Mouse (Mus musculus) heart, postnatal 36 days (tissue): Measurements from ENCODE around the gene Plekha6. TPM values are rescaled to one million over a fixed set of nuclear protein-coding genes. Genes with fewer than 3 reads are reported as not detected.

ENCODE experiments used
- DNase-seq, 2 experiments: peaks; one replicate each; pipeline ENCODE4 v3.0.0; 2021 to 2022
- intact Hi-C: fragments of 180-260 bp; cut with DNase I; formaldehyde crosslinking; loops from one replicate; pipeline ENCODE4 v1.15.1; 2025
- total RNA-seq, 2 experiments: library from RNA; stranded (reverse); gene quantifications; 2 replicates each; pipeline ENCODE4 v1.2.3; 2021

Gene Plekha6
- total RNA-seq, 2 experiments from 2014 or later = 64.2 to 79.7 TPM

DNA sequence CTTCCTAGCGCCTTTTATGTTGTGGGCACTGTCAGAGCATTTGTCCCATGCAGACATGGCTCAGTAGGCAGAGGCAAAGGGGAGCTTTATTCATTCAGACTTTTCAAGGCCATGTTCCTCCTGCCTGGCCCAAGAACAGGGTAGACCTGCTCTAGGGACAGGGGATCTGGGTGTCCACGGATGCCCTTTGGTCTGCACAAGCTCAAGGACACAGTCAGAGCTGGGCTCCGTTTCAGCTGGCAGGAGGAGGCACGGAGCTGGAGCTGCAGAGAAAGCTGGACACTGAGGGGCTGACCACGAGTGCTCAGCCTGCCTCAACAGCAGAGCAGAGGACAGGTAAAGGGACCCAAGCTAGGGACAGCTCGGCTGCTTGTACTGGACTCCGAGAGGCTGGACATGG lies 46.8 kb downstream of the Plekha6 start:
- peak; percentile 55 to 61 for DNase-seq

DNA sequence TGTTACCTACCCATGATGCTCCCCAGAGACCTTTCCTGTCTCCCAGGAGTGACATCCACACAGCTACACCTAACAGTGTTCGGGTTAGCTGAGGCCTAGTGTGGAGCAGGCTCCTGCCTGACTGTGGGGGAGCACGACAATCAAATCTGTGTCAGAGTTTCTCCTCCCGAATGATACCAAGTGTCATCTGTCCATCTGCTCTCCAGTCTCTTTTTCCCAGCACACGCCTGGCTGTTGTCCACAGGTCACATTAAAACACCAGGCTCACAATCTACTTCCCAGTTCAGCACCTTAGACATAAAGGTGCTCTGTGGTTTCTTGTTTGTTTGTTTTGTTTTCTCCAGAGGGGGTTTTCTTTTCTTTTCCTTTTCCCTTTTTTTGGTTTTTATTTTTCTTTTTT lies 48.3 kb downstream of the Plekha6 start:
- no peak for DNase-seq
- intact Hi-C loops = no loop called here

More for the DNA sequence above, 46.8 kb downstream of the Plekha6 start:
- intact Hi-C loops = no loop called here

- intact Hi-C loops = no loop called here
- DNase-seq = no peak
Measured at GRCm38 (mm10) chr1:133213098-133213497, 49.1 kb downstream of the Plekha6 start.

GRCm38 (mm10) chr1:133213901-133214300 lies 49.9 kb downstream of the Plekha6 start:
- intact Hi-C loops = no loop called here
- DNase-seq = no peak

DNA sequence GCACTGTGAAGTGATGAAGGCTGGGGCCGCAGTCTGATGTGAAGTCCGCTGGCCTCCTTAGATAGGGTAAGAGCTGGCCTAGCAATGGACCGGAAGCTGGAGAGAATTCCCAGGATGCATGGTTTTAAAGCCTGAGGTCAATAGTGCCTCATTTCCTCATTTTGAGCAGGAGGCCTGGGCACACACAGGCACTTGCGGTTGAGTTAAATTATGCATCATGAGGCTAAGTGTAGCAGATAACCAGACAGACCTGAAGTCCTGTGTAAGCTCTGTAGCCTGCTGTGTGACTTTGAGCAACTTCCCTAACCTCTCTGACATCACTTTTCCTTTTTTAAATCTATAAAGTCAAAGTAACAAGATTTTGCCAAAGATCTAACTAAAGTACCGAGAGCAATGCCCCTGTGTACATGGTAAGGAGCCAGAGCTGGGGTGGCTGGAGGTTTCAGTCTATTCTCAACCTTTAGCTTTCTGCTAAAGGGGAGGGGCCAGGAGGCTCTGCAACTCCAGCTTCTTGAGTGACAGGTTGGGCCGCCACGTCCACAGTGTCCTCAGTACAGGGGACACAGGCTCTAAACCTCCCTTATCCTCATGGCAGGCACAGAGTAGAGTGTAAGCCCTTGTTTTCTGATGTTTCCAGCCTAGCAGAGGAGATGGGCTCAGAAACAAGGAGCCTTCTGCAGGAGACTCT lies 50.8 kb downstream of the Plekha6 start:
- intact Hi-C loops = no loop called here
- no peak for DNase-seq

DNA sequence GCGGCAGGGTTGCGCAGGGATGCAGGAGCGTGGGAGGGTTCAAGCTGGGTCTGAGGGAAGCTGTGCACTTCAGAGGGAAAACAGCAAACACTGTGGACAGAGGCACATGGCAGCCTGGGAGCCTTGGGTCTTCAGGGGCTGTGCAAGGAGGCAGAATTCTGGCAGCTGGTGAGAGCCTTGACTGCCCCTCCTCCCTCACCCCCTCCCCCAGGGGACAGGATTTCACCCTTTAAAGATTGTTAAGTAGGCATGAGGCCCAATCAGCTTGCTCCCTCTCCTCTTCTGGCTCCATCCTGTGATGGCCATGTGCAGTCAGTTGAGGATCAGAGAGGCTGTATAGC lies 51.3 kb downstream of the Plekha6 start:
- no peak for DNase-seq
- intact Hi-C loops = no loop called here

GRCm38 (mm10) chr1:133215753-133216152 lies 51.7 kb downstream of the Plekha6 start:
- intact Hi-C loops = no loop called here
- DNase-seq = no peak

DNA sequence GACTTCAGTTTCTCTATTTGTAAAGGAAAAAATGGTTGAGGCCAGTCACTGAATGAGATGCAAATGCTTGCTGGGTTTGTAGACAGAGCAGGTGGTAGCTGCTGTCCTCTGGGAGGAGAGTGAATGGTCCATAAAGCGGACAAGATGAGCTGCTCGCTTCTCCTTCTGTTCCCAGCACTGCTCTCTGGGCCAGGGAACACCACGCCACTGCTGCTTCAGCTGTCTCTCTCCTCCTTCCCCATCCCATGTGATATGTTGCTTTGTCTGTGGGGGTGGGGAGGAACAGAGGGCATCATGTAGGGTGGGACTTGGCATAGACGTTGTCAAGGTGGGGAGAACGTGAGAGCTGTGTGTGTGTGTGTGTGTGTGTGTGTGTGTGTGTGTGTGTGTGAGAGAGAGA lies 53.0 kb downstream of the Plekha6 start:
- intact Hi-C loops = no loop called here
- no peak for DNase-seq

- intact Hi-C loops = no loop called here
- DNase-seq = no peak
Measured at GRCm38 (mm10) chr1:133219106-133219505, 55.1 kb downstream of the Plekha6 start.

DNA sequence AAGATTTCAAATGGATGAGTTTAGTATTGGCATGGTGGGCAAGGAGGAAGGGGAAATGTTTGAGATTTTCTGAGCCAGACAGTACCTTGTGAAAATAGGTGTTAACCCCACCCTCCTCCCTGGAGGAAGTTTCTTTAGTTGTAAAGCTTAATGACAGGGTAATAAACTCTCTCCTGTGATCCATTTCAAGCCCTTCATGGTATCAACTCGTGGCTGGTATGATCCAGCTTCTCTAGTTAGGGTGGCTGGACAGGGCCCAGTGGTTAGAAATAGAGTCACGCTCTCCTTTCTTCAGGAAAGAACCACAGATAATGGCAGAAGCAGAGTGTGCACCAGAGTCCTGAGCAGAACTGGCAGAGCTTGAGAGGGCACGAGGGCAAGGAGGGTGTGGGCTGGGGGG lies 57.4 kb downstream of the Plekha6 start:
- intact Hi-C loops = no loop called here

DNA sequence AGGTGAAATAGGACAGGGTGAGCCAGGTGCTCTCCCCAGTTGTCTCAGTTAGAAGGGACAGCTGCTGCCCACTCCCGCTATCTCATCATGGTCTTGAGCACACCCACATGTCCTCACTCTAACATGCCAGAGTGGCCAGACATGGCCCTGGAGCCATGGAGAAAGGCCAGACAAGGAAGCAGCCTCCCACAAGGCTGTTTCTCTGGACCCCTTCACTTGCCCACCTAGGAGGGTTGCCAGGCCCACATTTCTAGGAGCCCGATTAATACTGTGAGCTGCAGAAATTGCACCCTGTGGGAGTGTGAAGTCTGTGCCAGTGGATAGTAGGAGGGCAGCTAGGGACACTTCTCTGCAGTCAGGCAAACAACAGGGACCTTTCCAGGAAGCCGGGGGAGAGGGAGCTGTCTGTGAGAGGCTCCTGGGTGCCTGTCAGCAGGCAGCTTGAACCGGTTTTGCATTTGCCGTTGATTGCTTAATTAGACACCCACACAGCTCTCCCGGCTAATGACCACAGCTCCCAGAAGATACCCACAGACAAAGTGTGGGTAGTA lies 58.5 kb downstream of the Plekha6 start:
- intact Hi-C loops = no loop called here
- peak; percentile 28 to 56 for DNase-seq

More for the DNA sequence above, 57.4 kb downstream of the Plekha6 start:
- no peak for DNase-seq

GRCm38 (mm10) chr1:133224674-133225073 lies 60.7 kb downstream of the Plekha6 start:
- intact Hi-C loops = no loop called here
- no peak for DNase-seq

DNA sequence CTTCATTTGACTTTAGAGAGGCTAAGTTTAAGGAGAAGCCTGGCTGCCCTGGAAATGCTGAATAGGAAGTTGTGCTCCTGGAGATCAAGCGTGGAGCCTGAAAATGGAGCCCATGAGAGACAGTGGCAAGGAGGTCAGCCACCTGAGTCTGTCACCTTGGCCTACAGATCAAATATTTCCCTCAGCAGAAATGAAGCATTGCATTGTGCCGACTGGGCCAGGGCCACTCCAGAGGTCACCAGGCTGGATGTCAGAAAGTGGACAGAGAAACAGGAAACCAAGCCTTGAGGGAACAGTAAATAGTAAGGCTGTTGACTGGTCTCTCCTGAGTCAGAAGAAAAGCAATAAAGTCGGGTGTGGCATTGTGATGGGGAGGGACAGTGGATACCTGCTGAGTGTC lies 61.1 kb downstream of the Plekha6 start:
- DNase-seq = no peak
- intact Hi-C loops = no loop called here

DNA sequence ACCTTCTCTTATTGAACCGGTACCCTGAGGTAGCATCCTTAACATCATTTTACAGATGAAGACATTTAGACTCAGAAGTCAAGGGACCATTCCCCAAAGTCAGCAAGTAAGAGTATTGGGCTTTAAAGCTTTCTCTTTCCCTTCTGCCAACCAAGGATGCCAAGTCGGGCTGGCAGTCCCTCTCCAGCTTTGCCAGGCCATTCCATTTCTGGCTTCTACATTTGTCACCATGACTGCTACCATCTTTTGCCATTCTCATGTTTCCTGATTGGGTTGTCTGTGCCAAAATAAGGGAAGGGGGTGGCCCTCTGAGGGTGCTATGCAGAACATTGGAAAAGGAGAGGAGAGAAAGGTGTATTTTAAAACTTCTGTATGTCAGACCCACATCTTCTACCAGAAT lies 61.6 kb downstream of the Plekha6 start:
- intact Hi-C loops = no loop called here
- DNase-seq = no peak

DNA sequence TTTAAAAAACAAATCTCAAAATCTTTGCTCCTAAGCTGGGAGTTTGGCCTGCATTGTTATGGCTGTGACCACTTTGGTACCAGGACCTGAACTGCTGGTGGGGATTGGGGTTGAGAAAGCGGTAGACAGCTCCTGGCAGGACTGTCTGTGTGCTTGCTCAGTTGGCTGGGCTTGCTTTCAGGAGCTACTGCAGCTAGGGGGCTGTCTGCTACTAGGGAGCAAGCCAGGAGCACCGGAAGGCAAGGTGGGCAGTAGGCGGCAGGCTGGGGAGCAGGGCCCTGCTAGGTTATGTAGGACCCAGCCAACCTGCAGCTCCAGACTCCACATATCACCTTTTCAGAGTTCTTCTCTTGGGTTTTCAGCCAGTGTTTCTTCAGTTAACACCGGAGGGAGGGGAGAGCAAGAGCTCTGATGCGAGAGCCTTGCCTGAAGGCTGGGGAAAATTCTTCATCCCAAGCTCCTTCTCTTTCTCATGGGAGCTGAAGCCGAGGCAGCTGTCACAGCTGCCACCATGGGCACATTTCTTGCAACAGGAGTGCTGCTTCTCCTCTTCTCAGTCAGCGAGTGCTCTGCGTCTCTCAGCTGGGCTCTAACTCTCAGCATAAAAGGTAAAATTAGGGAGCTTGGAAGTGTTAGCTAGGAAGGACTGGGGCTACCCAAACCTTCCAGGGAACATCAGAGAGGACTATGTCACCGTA lies 62.1 kb downstream of the Plekha6 start:
- peak; percentile 51 to 66 for DNase-seq
- intact Hi-C loops = loop anchor here (1.0 to 2.0 kb wide), 3 partner anchors 45 to 80 kb away; no protein-coding TSS in a partner anchor

DNA sequence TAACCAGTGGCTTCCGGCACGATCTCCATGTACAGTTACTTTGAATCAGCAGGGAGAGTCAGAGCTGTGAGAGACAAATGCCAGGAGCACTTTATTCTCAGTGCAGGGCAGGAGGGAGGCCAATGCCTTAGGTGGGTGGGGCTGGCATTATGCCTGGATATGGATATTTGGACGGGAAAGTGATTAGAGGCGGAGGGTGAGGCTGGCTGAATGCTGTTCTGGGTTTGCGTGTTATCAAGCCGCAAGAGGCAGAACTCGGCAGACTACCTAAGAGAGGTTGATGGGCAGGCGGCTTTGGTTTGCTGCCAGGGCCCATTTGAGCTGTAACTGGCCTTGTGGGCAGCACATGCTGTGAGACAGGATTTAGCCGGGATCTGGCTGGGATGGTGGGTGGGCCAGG lies 62.9 kb downstream of the Plekha6 start:
- DNase-seq = peak; percentile 73 to 74
- intact Hi-C loops = loop anchor here (1.0 to 2.0 kb wide), 3 partner anchors 46 to 79 kb away; no protein-coding TSS in a partner anchor

GRCm38 (mm10) chr1:133227378-133227777 lies 63.4 kb downstream of the Plekha6 start:
- intact Hi-C loops = loop anchor here (2.0 kb wide), 2 partner anchors 47 to 69 kb away; no protein-coding TSS in a partner anchor

DNA sequence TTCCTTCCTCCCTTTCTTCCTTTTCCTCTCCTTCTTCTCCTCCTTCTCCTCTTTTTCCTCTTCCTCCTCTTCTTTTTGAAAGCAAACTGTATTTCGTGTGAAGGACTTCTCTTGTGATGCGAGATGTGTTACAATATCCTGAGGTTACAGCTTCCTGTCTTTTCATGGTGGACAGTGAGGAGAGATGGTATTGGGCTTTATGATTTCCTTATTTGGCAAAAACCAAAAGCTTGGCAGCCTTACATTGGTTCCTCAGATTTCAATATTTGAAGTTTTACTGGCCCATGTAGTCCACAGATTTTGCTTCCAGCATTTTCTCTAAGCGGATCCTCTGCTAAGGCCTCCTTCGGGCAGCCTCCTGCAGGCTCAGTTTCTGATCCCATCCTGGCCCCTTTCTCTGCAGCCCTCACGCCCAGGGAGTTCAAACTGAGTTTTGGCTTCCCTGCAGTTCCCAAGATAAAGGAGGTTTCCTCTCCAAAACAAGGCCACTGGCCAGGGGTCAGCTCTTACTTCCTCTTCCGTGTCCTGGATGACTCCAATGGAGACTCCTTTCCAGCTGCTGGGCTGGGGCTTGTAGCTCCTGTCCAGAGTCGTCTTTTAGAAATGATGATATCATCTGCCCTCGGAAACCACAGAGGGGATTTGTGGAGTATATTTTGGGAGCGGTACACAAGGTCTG lies 64.9 kb downstream of the Plekha6 start:
- intact Hi-C loops = loop anchor here (2.0 kb wide), 1 partner anchor 28 kb away; no protein-coding TSS in a partner anchor
- DNase-seq = peak; percentile 58 to 61

More at GRCm38 (mm10) chr1:133227378-133227777, 63.4 kb downstream of the Plekha6 start:
- no peak for DNase-seq

DNA sequence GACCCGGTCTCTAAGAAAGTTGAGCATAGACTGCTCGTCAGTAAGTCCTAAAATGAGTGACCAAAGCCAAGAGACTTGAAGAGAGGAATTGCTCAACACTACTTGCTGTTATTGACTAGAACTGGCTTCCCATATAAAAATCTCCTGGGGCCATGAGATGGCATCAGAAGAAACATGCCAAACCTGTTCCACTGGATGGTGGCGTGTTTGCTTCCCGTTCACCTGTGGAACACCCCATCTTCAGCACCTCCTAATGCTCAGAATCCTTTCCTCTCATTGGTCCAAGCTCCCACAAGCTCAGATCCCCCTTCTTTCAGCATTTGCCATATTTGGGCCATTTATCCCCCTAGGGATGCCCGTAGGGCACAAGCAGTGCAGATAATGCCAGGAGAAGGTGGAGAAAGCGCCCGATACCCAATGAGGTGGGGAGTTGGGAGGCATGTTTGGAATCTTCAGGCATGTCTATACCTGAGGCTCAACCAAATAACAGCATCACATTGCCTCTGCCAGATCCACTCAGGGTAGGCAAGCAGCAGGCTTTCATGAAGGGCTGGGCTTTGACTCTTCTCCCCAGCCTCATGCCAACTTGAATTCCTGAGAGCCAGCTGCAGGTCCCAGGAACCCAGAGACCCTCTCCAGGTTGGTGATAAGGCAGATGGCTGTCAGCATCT lies 67.6 kb downstream of the Plekha6 start:
- intact Hi-C loops = no loop called here
- DNase-seq = no peak

GRCm38 (mm10) chr1:133235909-133236308 lies 71.9 kb downstream of the Plekha6 start:
- intact Hi-C loops = no loop called here
- DNase-seq = no peak
